Mouse (Mus musculus) bone marrow macrophage, adult 2 months (primary cell): ENCODE results near the gene Ezh2.
"Not testable (repeated sequence)": the region's sequence is repeated elsewhere in the genome, so short reads cannot be mapped to it uniquely, and the experiment has no call there.

Experiments used
- CTCF ChIP-seq: IDR thresholded peaks from 2 replicates; pipeline ENCODE4 v1.5.1; 2012; ENCODE audit warnings: low read depth, mild to moderate bottlenecking, low read length, moderate library complexity
- POLR2A ChIP-seq: IDR thresholded peaks from 2 replicates; pipeline ENCODE4 v1.6.1; 2012; ENCODE audit warnings: mild to moderate bottlenecking, low read depth, low read length, borderline replicate concordance

DNA sequence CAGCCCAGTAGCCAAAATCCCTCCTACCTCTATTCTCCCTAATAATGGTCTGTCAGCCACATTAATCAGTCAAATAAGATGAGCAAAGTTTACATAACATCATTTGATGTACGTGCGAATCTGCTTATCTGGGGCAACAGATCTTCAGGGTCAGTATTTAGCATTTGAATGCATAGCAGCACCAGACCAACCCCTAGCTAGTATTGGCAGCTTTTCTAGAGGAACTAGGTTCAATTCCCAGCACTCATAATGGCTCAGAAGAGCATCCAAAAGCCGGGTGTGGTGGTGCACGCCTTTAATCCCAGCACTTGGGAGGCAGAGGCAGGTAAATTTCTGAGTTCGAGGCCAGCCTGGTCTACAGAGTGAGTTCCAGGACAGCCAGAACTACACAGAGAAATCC is 13.2 kb upstream of the Ezh2 start:
- TF ChIP-seq CTCF, POLR2A: not testable (repeated sequence)
